Mouse (Mus musculus): ENCODE measurements at regions not wholly inside any gene's neighbourhood (a gene's known extent, or its start where the extent isn't known, plus 50 kb on each side); places are given as distances from the start of the nearest gene placed in this dataset.

GRCm38 (mm10) chr4:95304006-95304405 lies 252.0 kb upstream of the Jun start:
- H3K4me3 ChIP-seq (replicated peaks in 1 of 3; ENCODE audit: low read depth in 2 of 3, low read length in 2 of 3, poor library complexity in 1 of 3) = no peak overlapping the region
- in situ Hi-C loops (cut with MboI; ENCODE audit: low pct_ligation_motif_present, low pct_unique_long_range_greater_than_20kb, low sequenced_read_pairs) (no loop called here), dilution Hi-C loops (cut with MboI; ENCODE audit: extremely low pct_ligation_motif_present, extremely low pct_unique_long_range_greater_than_20kb, low sequenced_read_pairs) (no loop called here)
- no peak overlapping the region for H3K27ac ChIP-seq (ENCODE audit: insufficient read depth, low read depth)
- H3K9me3 ChIP-seq (replicated peaks; ENCODE audit: low read length) = no peaks in the 10 kb centered on the region
- H3K9ac ChIP-seq (ENCODE audit: insufficient read depth, low read depth) = no peak overlapping the region
- no peak overlapping the region for H3K4me2 ChIP-seq (ENCODE audit: insufficient read depth, low read depth, poor library complexity, severe bottlenecking)
- H3K79me2 ChIP-seq (replicated peaks; ENCODE audit: control insufficient read depth, extremely low read depth, insufficient read depth, poor library complexity, severe bottlenecking) = no peaks in the 10 kb centered on the region
- H3K27me3 ChIP-seq (replicated peaks) = no peaks in the 10 kb centered on the region
- DNase-seq (ENCODE audit: extremely low read depth) = no peak
- H3K36me3 ChIP-seq (replicated peaks in 1 of 2; ENCODE audit: control insufficient read depth in 1 of 2, insufficient read depth in 1 of 2, low read length in 1 of 2) = no peaks in the 10 kb centered on the region
- H3K4me1 ChIP-seq (ENCODE audit: control insufficient read depth in 1 of 2, insufficient read depth in 2 of 2) = peaks cover 15 to 40% of the 10 kb centered on the region in 2 experiments
- no peak for TF ChIP-seq USF1 (IDR thresholded peaks at IDR 0.05; ENCODE audit: low read depth, low read length)

GRCm38 (mm10) chr4:95307134-95307533 lies 250.2 kb upstream of the Fggy start:
- no peak overlapping the region for H3K4me2 ChIP-seq (ENCODE audit: insufficient read depth, low read depth, poor library complexity, severe bottlenecking)
- peaks cover 8 to 26% of the 10 kb centered on the region in 2 experiments for H3K4me1 ChIP-seq (ENCODE audit: control insufficient read depth in 1 of 2, insufficient read depth in 2 of 2)
- no peak for DNase-seq (ENCODE audit: extremely low read depth)
- no peaks in the 10 kb centered on the region for H3K79me2 ChIP-seq (replicated peaks; ENCODE audit: control insufficient read depth, extremely low read depth, insufficient read depth, poor library complexity, severe bottlenecking)
- no peaks in the 10 kb centered on the region for H3K27me3 ChIP-seq (replicated peaks)
- H3K36me3 ChIP-seq (replicated peaks in 1 of 2; ENCODE audit: control insufficient read depth in 1 of 2, insufficient read depth in 1 of 2, low read length in 1 of 2) = no peaks in the 10 kb centered on the region
- H3K4me3 ChIP-seq (replicated peaks in 1 of 3; ENCODE audit: low read depth in 2 of 3, low read length in 2 of 3, poor library complexity in 1 of 3) = no peak overlapping the region
- no peak overlapping the region for H3K27ac ChIP-seq (ENCODE audit: insufficient read depth, low read depth)
- in situ Hi-C loops (cut with MboI; ENCODE audit: low pct_ligation_motif_present, low pct_unique_long_range_greater_than_20kb, low sequenced_read_pairs) (no loop called here), dilution Hi-C loops (cut with MboI; ENCODE audit: extremely low pct_ligation_motif_present, extremely low pct_unique_long_range_greater_than_20kb, low sequenced_read_pairs) (no loop called here)
- H3K9ac ChIP-seq (ENCODE audit: insufficient read depth, low read depth) = no peak overlapping the region
- H3K9me3 ChIP-seq (replicated peaks; ENCODE audit: low read length) = no peaks in the 10 kb centered on the region
- TF ChIP-seq HCFC1 (IDR thresholded peaks at IDR 0.05; ENCODE audit: low read depth, low read length) (no peak), ZMIZ1 (IDR thresholded peaks at IDR 0.05; ENCODE audit: low read depth, low read length) (no peak), ZC3H11A (IDR thresholded peaks at IDR 0.05; ENCODE audit: low read depth, low read length) (no peak), USF1 (IDR thresholded peaks at IDR 0.05; ENCODE audit: low read depth, low read length) (no peak), SMC3 (IDR thresholded peaks at IDR 0.05; ENCODE audit: low read depth, low read length) (no peak), UBTF (IDR thresholded peaks at IDR 0.05; ENCODE audit: low read depth, low read length) (no peak), PAX5 (IDR thresholded peaks at IDR 0.05; ENCODE audit: low read length) (no peak), MYC (IDR thresholded peaks at IDR 0.05; ENCODE audit: low read depth, low read length) (no peak), KAT2A (IDR thresholded peaks at IDR 0.05; ENCODE audit: insufficient replicate concordance, low read length) (no peak), RAD21 (IDR thresholded peaks at IDR 0.05; ENCODE audit: low read depth, low read length) (no peak), TCF12 (IDR thresholded peaks at IDR 0.05; ENCODE audit: low read depth, low read length) (no peak), NRF1 (IDR thresholded peaks at IDR 0.05; ENCODE audit: low read depth, low read length) (no peak), ETS1 (conservative IDR thresholded peaks at IDR 0.05; ENCODE audit: low read depth, low read length) (no peak), CTCF (conservative IDR thresholded peaks at IDR 0.05 in 1 of 2, IDR thresholded peaks at IDR 0.05 in 1 of 2; ENCODE audit: low read depth in 2 of 2, low read length in 2 of 2) (no peak), JUND (conservative IDR thresholded peaks at IDR 0.05; ENCODE audit: low read depth, low read length) (no peak), USF2 (conservative IDR thresholded peaks at IDR 0.05; ENCODE audit: low read depth, low read length) (no peak), SIN3A (IDR thresholded peaks at IDR 0.05; ENCODE audit: low read length) (no peak), CHD1 (IDR thresholded peaks at IDR 0.05; ENCODE audit: low read depth, low read length) (no peak)
